Mouse (Mus musculus) hindbrain, embryonic 12.5 days (tissue): Measurements from ENCODE around the gene Tmem72. TPM values are rescaled to one million over a fixed set of nuclear protein-coding genes. Genes with fewer than 3 reads are reported as not detected.

Source experiments
- ATAC-seq: fragments of 200-750 bp; cut with Nextera tagmentation; 2 replicates; pipeline ENCODE4 v1.8.0; 2017; ENCODE audit warnings: moderate TSS enrichment; ENCODE audit not compliant: low FRiP score
- H3K27ac ChIP-seq: fragments of 300-500 bp; sonication (generic); 2 replicates; pipeline ENCODE4 v1.5.1; 2016; ENCODE audit warnings: mild to moderate bottlenecking
- H3K27me3 ChIP-seq: fragments of 300-500 bp; sonication (generic); 2 replicates; pipeline ENCODE4 v1.6.1; 2016; ENCODE audit warnings: mild to moderate bottlenecking
- H3K36me3 ChIP-seq: fragments of 300-500 bp; sonication (generic); 2 replicates; pipeline ENCODE4 v1.6.1; 2016; ENCODE audit warnings: mild to moderate bottlenecking
- H3K4me1 ChIP-seq: fragments of 300-500 bp; sonication (generic); 2 replicates; pipeline ENCODE4 v1.6.1; 2016
- H3K4me2 ChIP-seq: fragments of 300-500 bp; sonication (generic); replicated peaks from 2 replicates; pipeline ENCODE4 v1.6.1; 2016; ENCODE audit warnings: mild to moderate bottlenecking
- H3K4me3 ChIP-seq: fragments of 300-500 bp; sonication (generic); 2 replicates; pipeline ENCODE4 v1.5.1; 2016; ENCODE audit warnings: mild to moderate bottlenecking
- H3K9ac ChIP-seq: fragments of 300-500 bp; sonication (generic); 2 replicates; pipeline ENCODE4 v1.6.1; 2016; ENCODE audit warnings: mild to moderate bottlenecking, moderate library complexity
- H3K9me3 ChIP-seq: fragments of 300-500 bp; sonication (generic); replicated peaks from 2 replicates; pipeline ENCODE4 v1.6.1; 2016; ENCODE audit warnings: mild to moderate bottlenecking
- WGBS: fragments of 180-500 bp; shearing (Covaris S2); methylation state at CpG from one replicate; pipeline ENCODE4 v1.1.7; 2016; 5-methylcytosine and 5-hydroxymethylcytosine counted together
- microRNA-seq: library from miRNA; unstranded; fragments of <30 nt; microRNA quantifications from one replicate; pipeline ENCODE4, GENCODE M21; 2017
- polyA plus RNA-seq: library from polyadenylated mRNA; unstranded; fragments of >200 nt; fragmentation: Nextera tagmentation; extraction: Ambion mirVana; gene quantifications from 2 replicates; pipeline ENCODE4 v1.2.1, GENCODE M21; 2016

Gene Tmem72
- polyA plus RNA-seq, 1 experiment from 2014 or later = 0.10 TPM

- WGBS = 62% methylated on average over 2 of the region's 2 CpGs
Observed at GRCm38 (mm10) chr6:116639663-116640062, 77.0 kb downstream of the Tmem72 start.

GRCm38 (mm10) chr6:116638871-116639270 is 77.8 kb downstream of the Tmem72 start:
- peaks cover 4% of the 10 kb centered on the region; the same call in 1 of the 2 replicates for H3K4me1 ChIP-seq

More at GRCm38 (mm10) chr6:116639663-116640062, 77.0 kb downstream of the Tmem72 start:
- Histone ChIP-seq H3K9me3 (no peaks in the 10 kb centered on the region), H3K36me3 (peaks cover 28% of the 10 kb centered on the region), H3K27me3 (no peaks in the 10 kb centered on the region), H3K27ac (no peak overlapping the region), H3K4me3 (no peak overlapping the region), H3K9ac (no peak overlapping the region), H3K4me1 (peaks cover 4% of the 10 kb centered on the region; the same call in 1 of the 2 replicates), H3K4me2 (no peak overlapping the region)
- no peak for ATAC-seq

GRCm38 (mm10) chr6:116637496-116637895 is 79.2 kb downstream of the Tmem72 start:
- 92% methylated on average over 5 of the region's 5 CpGs for WGBS
- peaks cover 26% of the 10 kb centered on the region for H3K36me3 ChIP-seq
- no peak overlapping the region for H3K9ac ChIP-seq
- H3K4me2 ChIP-seq = no peak overlapping the region
- H3K27ac ChIP-seq = no peak overlapping the region
- H3K9me3 ChIP-seq = no peaks in the 10 kb centered on the region
- ATAC-seq = no peak
- no peaks in the 10 kb centered on the region for H3K27me3 ChIP-seq
- no peak overlapping the region for H3K4me3 ChIP-seq
- peaks cover 4% of the 10 kb centered on the region; the same call in 1 of the 2 replicates for H3K4me1 ChIP-seq

More at GRCm38 (mm10) chr6:116638871-116639270, 77.8 kb downstream of the Tmem72 start:
- no peak overlapping the region for H3K9ac ChIP-seq
- no peak overlapping the region for H3K27ac ChIP-seq
- H3K27me3 ChIP-seq = no peaks in the 10 kb centered on the region
- no peak overlapping the region for H3K4me3 ChIP-seq
- ATAC-seq = no peak
- H3K4me2 ChIP-seq = no peak overlapping the region
- no peaks in the 10 kb centered on the region for H3K9me3 ChIP-seq
- 85% methylated on average over 2 of the region's 2 CpGs for WGBS
- H3K36me3 ChIP-seq = peaks cover 26% of the 10 kb centered on the region

- Histone ChIP-seq H3K4me3 (no peak overlapping the region), H3K4me1 (peaks cover 4% of the 10 kb centered on the region; the same call in 1 of the 2 replicates), H3K27me3 (no peaks in the 10 kb centered on the region), H3K9me3 (no peaks in the 10 kb centered on the region), H3K36me3 (peaks cover 26% of the 10 kb centered on the region), H3K9ac (no peak overlapping the region), H3K27ac (no peak overlapping the region), H3K4me2 (no peak overlapping the region)
- 76% methylated on average over 9 of the region's 9 CpGs for WGBS
- ATAC-seq = no peak
Observed at GRCm38 (mm10) chr6:116636581-116637235, 80.0 kb downstream of the Tmem72 start.

- H3K4me1 ChIP-seq = peaks cover 4% of the 10 kb centered on the region; the same call in 1 of the 2 replicates
- WGBS = 70% methylated on average over 10 of the region's 10 CpGs
- no peak overlapping the region for H3K4me3 ChIP-seq
- no peak overlapping the region for H3K4me2 ChIP-seq
- H3K27me3 ChIP-seq = no peaks in the 10 kb centered on the region
- no peak overlapping the region for H3K9ac ChIP-seq
- no peak for ATAC-seq
- H3K27ac ChIP-seq = no peak overlapping the region
- peaks cover 17% of the 10 kb centered on the region; the same call in 1 of the 2 replicates for H3K36me3 ChIP-seq
- no peaks in the 10 kb centered on the region for H3K9me3 ChIP-seq
Observed at GRCm38 (mm10) chr6:116635251-116636180, 81.2 kb downstream of the Tmem72 start.

- H3K27me3 ChIP-seq = no peaks in the 10 kb centered on the region
- H3K27ac ChIP-seq = no peak overlapping the region
- no peaks in the 10 kb centered on the region for H3K9me3 ChIP-seq
- no peak overlapping the region for H3K9ac ChIP-seq
- H3K4me1 ChIP-seq = peaks cover 12% of the 10 kb centered on the region
- 94% methylated on average over 17 of the region's 17 CpGs for WGBS
- H3K4me2 ChIP-seq = no peak overlapping the region
- H3K4me3 ChIP-seq = no peak overlapping the region
- no peak for ATAC-seq
- H3K36me3 ChIP-seq = peaks cover 13% of the 10 kb centered on the region; the same call in 1 of the 2 replicates
Observed at GRCm38 (mm10) chr6:116633741-116634695, 82.7 kb downstream of the Tmem72 start.

GRCm38 (mm10) chr6:116632129-116632528 is 84.6 kb downstream of the Tmem72 start:
- no peak for ATAC-seq
- no peak overlapping the region for H3K27ac ChIP-seq
- WGBS = 44% methylated on average over 1 of the region's 1 CpGs

GRCm38 (mm10) chr6:116629766-116630165 is 86.9 kb downstream of the Tmem72 start:
- 83% methylated on average over 10 of the region's 10 CpGs for WGBS
- Histone ChIP-seq H3K4me2 (no peak overlapping the region), H3K27ac (0 out of 2 replicates have a peak overlapping the region, but pooled peaks have one; percentile 97), H3K4me1 (peaks cover 15% of the 10 kb centered on the region), H3K36me3 (peaks cover 15% of the 10 kb centered on the region), H3K9ac (no peak overlapping the region), H3K4me3 (no peak overlapping the region), H3K27me3 (no peaks in the 10 kb centered on the region), H3K9me3 (no peaks in the 10 kb centered on the region)
- no peak for ATAC-seq

More at GRCm38 (mm10) chr6:116632129-116632528, 84.6 kb downstream of the Tmem72 start:
- Histone ChIP-seq H3K4me3 (no peak overlapping the region), H3K27me3 (no peaks in the 10 kb centered on the region), H3K4me1 (peaks cover 13% of the 10 kb centered on the region), H3K9me3 (no peaks in the 10 kb centered on the region), H3K4me2 (no peak overlapping the region), H3K9ac (no peak overlapping the region), H3K36me3 (peaks cover 3% of the 10 kb centered on the region; the same call in 1 of the 2 replicates)

Small RNA genes lying within 50 kb of the gene (microRNA-seq; reads per million reads assigned to microRNA genes)
- gene Mir7043 = 2.2 reads per million

Other genes starting within 250 kb of the Tmem72 start
- gene Olfr211, start 227.8 kb downstream of the Tmem72 start, polyA plus RNA-seq = not detected in 2 replicates
- 0.08 TPM in 1 of 2 replicates, not detected in the other for gene Olfr212, start 210.4 kb downstream of the Tmem72 start, polyA plus RNA-seq
- gene Olfr213, start 178.5 kb downstream of the Tmem72 start, polyA plus RNA-seq = not detected in 2 replicates
- 0.23 and 0.52 TPM in 2 replicates for gene Gm5580, start 165.8 kb downstream of the Tmem72 start, polyA plus RNA-seq
- gene Olfr214, start 162.7 kb downstream of the Tmem72 start, polyA plus RNA-seq = not detected in 2 replicates
- not detected in 2 replicates for gene Olfr215, start 132.7 kb downstream of the Tmem72 start, polyA plus RNA-seq
- gene Zfp422, start 87.9 kb downstream of the Tmem72 start, polyA plus RNA-seq = 237 and 251 TPM in 2 replicates
- gene Depp1, start 66.3 kb downstream of the Tmem72 start, polyA plus RNA-seq = 9.5 and 9.7 TPM in 2 replicates
- 38.7 and 46.7 TPM in 2 replicates for gene Rassf4, start 43.0 kb downstream of the Tmem72 start, polyA plus RNA-seq